In genomic region chr16:36891415-36891814, GRCm38 (mm10) we compare ENCODE assay signal across 22 mouse cellular contexts. TPM values are rescaled to one million over a fixed set of nuclear protein-coding genes. Genes with fewer than 3 reads are reported as not detected.
DNase-seq lines count a peak whose midpoint lies in the region; ATAC-seq lines count a peak whose summit lies in the region.
"Had no signal": no experiment of that assay in that cellular context is flagged by ENCODE, and none has a peak within 500 bp of the region (broad histone marks: within the 10 kb centered on the region; RNA-seq: fewer than 3 reads in every experiment).

No protein-coding gene starts in this region.

- peaks cover 83% of the 10 kb centered on the region for H3K36me3 ChIP-seq in erythroblast, embryonic 14.5 days (ENCODE audit: control insufficient read depth)
- peaks cover 72% of the 10 kb centered on the region for H3K36me3 ChIP-seq in liver, embryonic 12.5 days
- H3K36me3 ChIP-seq in liver, embryonic 16.5 days (ENCODE audit: control insufficient read depth, insufficient read depth) = peaks cover 14% of the 10 kb centered on the region
- H3K36me3 ChIP-seq in hindbrain, embryonic 11.5 days (ENCODE audit: control insufficient read depth, insufficient read depth, low read length) = peaks cover 3% of the 10 kb centered on the region; the same call in 1 of the 2 replicates

- ATAC-seq in liver, embryonic 12.5 days = peak; percentile 31; the same call in 1 of the 2 replicates
- peak; percentile 28 for ATAC-seq in liver, embryonic 16.5 days (ENCODE audit: low read depth)
- ATAC-seq in hindbrain, embryonic 11.5 days (ENCODE audit: low FRiP score) = no peak
- ATAC-seq: CD4-positive, CD25-positive, alpha-beta regulatory T cell, adult 4 months; forebrain, embryonic 14.5 days; hindbrain, embryonic 16.5 days; inflammation-experienced regulatory T-cells, adult 6 months had no signal

- H3K27ac ChIP-seq in liver, embryonic 12.5 days = peak overlapping the region; percentile 88
- peak overlapping the region; percentile 94 for H3K27ac ChIP-seq in liver, embryonic 16.5 days (ENCODE audit: low read length)
- H3K27ac ChIP-seq in hindbrain, embryonic 11.5 days (ENCODE audit: low read depth, low read length) = no peak overlapping the region
- H3K27ac ChIP-seq: embryonic facial prominence, embryonic 15.5 days; heart, embryonic 10.5 days had no signal

- no peaks in the 10 kb centered on the region for H3K27me3 ChIP-seq in erythroblast, embryonic 14.5 days (ENCODE audit: control insufficient read depth)
- no peaks in the 10 kb centered on the region for H3K27me3 ChIP-seq in liver, embryonic 12.5 days (replicated peaks)
- H3K27me3 ChIP-seq in liver, embryonic 16.5 days (ENCODE audit: control insufficient read depth, insufficient read depth, low read depth, low read length) = no peaks in the 10 kb centered on the region
- H3K27me3 ChIP-seq in hindbrain, embryonic 11.5 days (ENCODE audit: control insufficient read depth, insufficient read depth, low read length) = no peaks in the 10 kb centered on the region
- H3K27me3 ChIP-seq: embryonic facial prominence, embryonic 15.5 days had no signal

- H3K4me2 ChIP-seq in liver, embryonic 12.5 days = peak overlapping the region; percentile 61
- H3K4me2 ChIP-seq in liver, embryonic 16.5 days (ENCODE audit: low read depth, low read length) = peak overlapping the region; percentile 62
- H3K4me2 ChIP-seq in hindbrain, embryonic 11.5 days (replicated peaks; ENCODE audit: low read depth, low read length) = no peak overlapping the region
- H3K4me2 ChIP-seq: embryonic facial prominence, embryonic 15.5 days had no signal

- H3K9me3 ChIP-seq in erythroblast, embryonic 14.5 days (ENCODE audit: control insufficient read depth, low read length) = no peaks in the 10 kb centered on the region
- no peaks in the 10 kb centered on the region for H3K9me3 ChIP-seq in liver, embryonic 12.5 days (replicated peaks)
- no peaks in the 10 kb centered on the region for H3K9me3 ChIP-seq in liver, embryonic 16.5 days (replicated peaks; ENCODE audit: control insufficient read depth, low read length)
- no peaks in the 10 kb centered on the region for H3K9me3 ChIP-seq in hindbrain, embryonic 11.5 days (ENCODE audit: control insufficient read depth, low read length)
- H3K9me3 ChIP-seq: embryonic facial prominence, embryonic 15.5 days; G1E; heart, embryonic 10.5 days had no signal

- peaks cover 85% of the 10 kb centered on the region for H3K4me1 ChIP-seq in erythroblast, embryonic 14.5 days (ENCODE audit: control insufficient read depth)
- H3K4me1 ChIP-seq in liver, embryonic 12.5 days = peaks cover 69% of the 10 kb centered on the region
- H3K4me1 ChIP-seq in liver, embryonic 16.5 days (ENCODE audit: control insufficient read depth, low read depth, low read length) = peaks cover 40% of the 10 kb centered on the region
- no peaks in the 10 kb centered on the region for H3K4me1 ChIP-seq in hindbrain, embryonic 11.5 days (replicated peaks; ENCODE audit: control insufficient read depth, insufficient read depth, low read length)
- H3K4me1 ChIP-seq: embryonic facial prominence, embryonic 15.5 days; heart, embryonic 10.5 days had no signal

- DNase-seq in c-Kit-positive CD71-positive TER-119-positive erythroid progenitor cells, embryonic 14.5 days (ENCODE audit: low spot score) = peak; percentile 59
- no peak for DNase-seq in hindbrain, embryonic 11.5 days (ENCODE audit: low spot score)
- DNase-seq in MN1 (ENCODE audit: low spot score) = no peak
- DNase-seq in lung, postnatal 25 days (ENCODE audit: low spot score) = no peak
- DNase-seq in cerebellum, adult 18-20 months = no peak
- DNase-seq: adrenal gland, postnatal 10 days; cerebellum, adult 2 months; cerebellum, postnatal 10 days; embryo, embryonic 11 days; gastrocnemius, postnatal 36 days; heart, adult 18-20 months; heart, postnatal 10 days had no signal

- WGBS in liver, embryonic 12.5 days (ENCODE audit: insufficient replicate concordance) = 65% methylated on average over 4 of the region's 4 CpGs
- 49% methylated on average over 4 of the region's 4 CpGs for WGBS in liver, embryonic 16.5 days (ENCODE audit: insufficient replicate concordance)
- 95% methylated on average over 4 of the region's 4 CpGs for WGBS in hindbrain, embryonic 11.5 days

- H3K4me3 ChIP-seq in erythroblast, embryonic 14.5 days (replicated peaks) = peak overlapping the region; percentile 39
- H3K4me3 ChIP-seq in liver, embryonic 12.5 days = no peak overlapping the region
- no peak overlapping the region for H3K4me3 ChIP-seq in liver, embryonic 16.5 days (ENCODE audit: low read depth, low read length)
- H3K4me3 ChIP-seq in hindbrain, embryonic 11.5 days (ENCODE audit: low read depth, low read length) = no peak overlapping the region
- H3K4me3 ChIP-seq: embryonic facial prominence, embryonic 15.5 days; heart, embryonic 10.5 days had no signal

- H3K9ac ChIP-seq in liver, embryonic 12.5 days = peak overlapping the region; percentile 47
- peak overlapping the region; percentile 42; the same call in 1 of the 2 replicates for H3K9ac ChIP-seq in liver, embryonic 16.5 days (ENCODE audit: low read depth, low read length)
- H3K9ac ChIP-seq in hindbrain, embryonic 11.5 days (ENCODE audit: low read depth, low read length) = no peak overlapping the region
- H3K9ac ChIP-seq: embryonic facial prominence, embryonic 15.5 days had no signal

RNA-seq across cellular contexts. Expression of gene Golgb1, which starts 16.5 kb away (rescaled TPM):
- 1.5 and 2.3 TPM in 2 replicates for polyA plus RNA-seq in erythroblast, embryonic 14.5 days (2012)
- polyA plus RNA-seq in liver, embryonic 12.5 days (2016; fragmentation: Nextera tagmentation; extraction: Ambion mirVana) = 31.4 and 36.3 TPM in 2 replicates
- polyA plus RNA-seq in liver, embryonic 16.5 days (2015; fragmentation: Nextera tagmentation; extraction: Ambion mirVana) = 24.2 and 24.8 TPM in 2 replicates
- polyA plus RNA-seq in hindbrain, embryonic 11.5 days (2014; fragmentation: Nextera tagmentation; extraction: Ambion mirVana) = 81.0 and 91.0 TPM in 2 replicates

RNA-seq across cellular contexts. Expression of gene Eaf2, which starts 16.6 kb away (rescaled TPM):
- 0.04 TPM in 1 of 2 replicates, not detected in the other for polyA plus RNA-seq in erythroblast, embryonic 14.5 days (2012)
- polyA plus RNA-seq in liver, embryonic 12.5 days (2016; fragmentation: Nextera tagmentation; extraction: Ambion mirVana) = 0.35 and 0.39 TPM in 2 replicates
- 0.20 and 0.28 TPM in 2 replicates for polyA plus RNA-seq in liver, embryonic 16.5 days (2015; fragmentation: Nextera tagmentation; extraction: Ambion mirVana)
- 1.3 and 1.5 TPM in 2 replicates for polyA plus RNA-seq in hindbrain, embryonic 11.5 days (2014; fragmentation: Nextera tagmentation; extraction: Ambion mirVana)

RNA-seq across cellular contexts. Expression of gene Hcls1, which starts 43.4 kb away (rescaled TPM):
- polyA plus RNA-seq in erythroblast, embryonic 14.5 days (2012) = 0.62 and 0.92 TPM in 2 replicates
- polyA plus RNA-seq in liver, embryonic 12.5 days (2016; fragmentation: Nextera tagmentation; extraction: Ambion mirVana) = 12.5 and 13.1 TPM in 2 replicates
- 13.8 TPM in 2 replicates for polyA plus RNA-seq in liver, embryonic 16.5 days (2015; fragmentation: Nextera tagmentation; extraction: Ambion mirVana)
- polyA plus RNA-seq in hindbrain, embryonic 11.5 days (2014; fragmentation: Nextera tagmentation; extraction: Ambion mirVana) = 0.79 and 1.3 TPM in 2 replicates
